Mouse (Mus musculus) stomach, postnatal 0 days (tissue): ENCODE results near the gene Tsx.
A peak's percentile ranks its signal among the peaks of the same experiment; 100 is the strongest.

Experiments used
- CTCF ChIP-seq: IDR thresholded peaks from 2 replicates; pipeline ENCODE4 v1.5.1; 2016; ENCODE audit warnings: antibody characterized with exemption, low read depth, mild to moderate bottlenecking, moderate library complexity
- EP300 ChIP-seq: optimal IDR thresholded peaks from 2 replicates; pipeline ENCODE3; 2016; ENCODE audit warnings: antibody characterized with exemption

GRCm38 (mm10) chrX:103374250-103374649 is 40.0 kb upstream of the Tsx start:
- peak; percentile 63 for TF ChIP-seq CTCF
- TF ChIP-seq EP300 = no peak
